Mouse (Mus musculus) CD4-positive helper T cell, adult 2 months (primary cell): ENCODE results near the gene Slc44a3.

Source experiments
- DNase-seq: peaks from one replicate; pipeline ENCODE4 v3.0.0-alpha.2; 2012; ENCODE audit warnings: low read depth, missing footprints, low spot score

Slc44a3 gene

GRCm38 (mm10) chr3:121500734-121501133, 31.5 kb downstream of the Slc44a3 start:
- DNase-seq = no peak

DNA sequence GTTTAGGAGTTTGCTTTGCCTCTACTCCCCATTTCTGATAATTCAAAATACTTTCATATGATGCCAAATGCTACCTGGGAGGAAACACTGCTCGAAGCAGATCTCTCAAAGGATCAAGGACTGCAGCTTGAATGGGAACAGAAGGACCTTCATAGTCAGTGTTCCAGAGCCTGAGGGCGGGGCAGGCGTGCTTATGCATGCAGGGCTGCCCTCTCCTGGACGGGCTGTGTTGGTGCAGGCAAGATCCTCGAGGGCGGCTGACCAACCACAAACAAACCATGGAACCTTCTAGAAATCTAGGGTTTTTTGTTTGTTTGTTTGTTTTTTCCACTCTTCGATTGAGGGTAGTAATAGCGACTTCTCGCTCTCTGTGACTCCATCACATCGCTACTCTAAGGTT, 32.0 kb downstream of the Slc44a3 start:
- peak; percentile 65 for DNase-seq

GRCm38 (mm10) chr3:121493997-121494421, 38.2 kb downstream of the Slc44a3 start:
- DNase-seq = peak; percentile 83

DNA sequence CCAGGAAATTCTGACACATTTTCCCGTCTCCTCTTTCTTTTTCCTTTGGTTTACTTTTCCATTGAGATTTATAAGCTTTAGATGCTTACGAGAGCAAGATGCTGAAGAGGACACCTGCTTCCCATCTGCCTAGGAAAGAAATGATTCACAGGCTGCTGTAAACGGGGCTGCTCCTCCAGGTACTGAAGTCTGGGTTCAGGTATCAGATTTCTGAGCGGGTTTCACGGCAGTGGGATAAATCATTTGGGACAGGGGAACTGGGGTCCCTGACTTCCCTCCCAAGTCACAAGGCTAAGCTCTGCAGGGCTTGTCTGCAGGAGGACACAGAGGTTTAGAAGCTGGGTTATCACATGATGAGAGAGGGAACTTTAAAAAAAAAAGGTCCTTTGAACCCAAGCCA, 40.2 kb downstream of the Slc44a3 start:
- no peak for DNase-seq

GRCm38 (mm10) chr3:121490941-121491340, 41.3 kb downstream of the Slc44a3 start:
- DNase-seq = no peak

DNA sequence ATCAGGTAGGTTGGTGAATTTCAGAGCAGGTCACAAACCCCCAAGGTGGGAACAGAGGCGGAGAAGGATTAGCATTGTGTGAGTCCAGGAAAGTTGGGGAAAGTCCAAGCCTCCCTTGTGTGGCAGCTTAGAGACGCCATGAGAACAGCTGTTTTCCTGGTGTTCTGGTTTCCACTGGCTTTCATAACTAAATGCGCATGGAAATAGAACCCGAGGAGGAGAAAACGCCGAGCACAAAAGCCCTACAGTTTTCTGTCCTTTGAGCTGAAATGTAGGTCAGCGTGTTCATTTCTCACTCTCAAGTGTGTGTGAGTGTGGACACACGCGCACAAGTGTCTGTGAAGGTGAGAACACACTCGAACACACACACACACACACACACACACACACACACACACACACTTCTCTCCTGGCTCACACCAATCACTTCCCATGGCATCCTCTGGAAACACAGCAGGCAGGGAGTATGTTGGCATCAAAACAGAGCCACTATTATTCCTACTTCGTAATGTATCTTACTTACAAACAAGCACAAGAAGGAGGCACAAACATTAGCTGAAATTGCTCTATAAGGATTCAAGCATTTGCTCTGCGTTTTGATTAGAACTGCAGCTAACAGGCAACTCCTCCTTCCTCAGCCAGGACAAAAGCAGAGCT, 42.6 kb downstream of the Slc44a3 start:
- no peak for DNase-seq

GRCm38 (mm10) chr3:121485201-121485600, 47.0 kb downstream of the Slc44a3 start:
- no peak for DNase-seq

- DNase-seq = no peak
These were observed 48.7 kb downstream of the Slc44a3 start for GRCm38 (mm10) chr3:121483266-121484161.

DNA sequence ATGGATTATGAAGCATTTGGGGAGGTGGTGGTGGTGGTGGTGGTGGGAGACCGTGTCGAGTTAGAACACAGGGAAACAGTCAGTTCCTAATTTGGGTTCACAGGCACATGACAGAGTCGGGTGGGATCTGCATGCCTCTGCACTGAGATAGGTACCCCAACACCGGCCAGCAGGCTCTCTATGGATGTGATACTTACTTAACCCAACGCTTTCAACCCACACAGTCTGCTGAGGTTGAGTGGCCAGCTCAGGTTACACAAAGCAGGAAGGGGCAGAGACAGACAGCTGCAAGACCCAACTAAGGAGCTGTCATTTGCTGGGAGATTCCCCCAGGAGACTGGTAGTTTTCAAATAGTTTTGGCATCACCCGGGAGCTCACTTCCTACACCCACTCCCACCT, 50.6 kb downstream of the Slc44a3 start:
- no peak for DNase-seq

GRCm38 (mm10) chr3:121480961-121481436, 51.2 kb downstream of the Slc44a3 start:
- DNase-seq = no peak

- no peak for DNase-seq
These were observed 51.9 kb downstream of the Slc44a3 start for GRCm38 (mm10) chr3:121480030-121480960.

- DNase-seq = no peak
These were observed 57.5 kb downstream of the Slc44a3 start for GRCm38 (mm10) chr3:121474738-121475137.

DNA sequence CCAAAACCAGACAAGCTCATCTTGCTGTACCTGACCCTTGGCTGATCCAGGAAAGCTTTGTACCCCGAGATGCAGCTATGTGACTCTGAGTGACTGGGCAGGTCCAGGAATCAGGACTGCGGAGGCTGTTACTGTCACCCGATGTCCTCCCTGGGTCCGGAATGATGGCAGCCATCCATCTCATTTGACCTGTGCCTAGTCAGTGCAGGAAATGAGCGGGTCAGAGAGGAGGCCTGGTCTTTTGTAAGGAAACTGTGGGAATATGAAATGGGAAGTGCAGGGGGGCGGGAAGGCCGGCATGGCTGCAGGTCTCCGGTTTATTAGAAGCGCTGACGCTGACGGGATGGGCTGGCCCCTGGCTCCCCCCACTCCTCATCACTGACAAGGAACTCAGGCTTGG, 60.5 kb downstream of the Slc44a3 start:
- no peak for DNase-seq

DNA sequence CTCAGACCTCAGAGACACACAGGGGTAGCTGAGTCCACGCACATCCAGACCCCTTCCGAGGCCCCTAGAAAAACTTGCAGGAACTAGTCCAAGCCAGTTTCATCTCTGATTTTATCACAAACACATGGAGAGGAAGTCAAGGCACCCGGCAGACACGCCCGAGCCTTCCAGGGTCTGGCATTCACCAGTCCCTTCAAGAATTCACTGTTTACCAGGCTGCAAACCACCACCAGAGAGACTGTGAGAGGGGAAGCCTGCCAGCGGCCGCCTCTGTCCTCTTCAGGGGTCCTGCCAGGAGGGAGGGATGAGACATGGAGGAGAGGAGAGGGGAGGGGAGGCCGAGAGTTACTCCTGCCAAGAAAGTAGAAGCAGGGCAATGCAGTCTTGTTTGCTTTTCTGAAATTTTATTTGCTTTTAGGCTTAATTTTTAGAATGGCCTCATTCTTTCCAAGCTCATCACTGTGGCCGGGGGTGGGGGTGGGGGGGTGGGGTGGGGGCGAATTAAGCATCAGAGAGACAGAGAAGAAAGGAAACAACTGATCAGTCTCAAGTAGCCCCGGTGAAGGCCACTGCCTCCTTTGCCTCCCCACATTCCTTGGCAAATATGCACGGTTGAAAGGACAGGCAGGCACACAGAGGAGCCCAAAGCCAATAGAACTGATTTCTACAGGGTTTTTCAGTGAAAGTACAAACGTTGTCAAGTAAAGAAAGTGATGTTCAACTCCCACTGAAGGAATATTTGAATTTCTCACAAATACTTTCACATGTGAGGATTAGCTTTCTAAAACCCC, 62.8 kb downstream of the Slc44a3 start:
- no peak for DNase-seq

GRCm38 (mm10) chr3:121468136-121468535, 64.1 kb downstream of the Slc44a3 start:
- DNase-seq = no peak

- DNase-seq = peak; percentile 32
These were observed 65.1 kb downstream of the Slc44a3 start for GRCm38 (mm10) chr3:121467094-121467552.

DNA sequence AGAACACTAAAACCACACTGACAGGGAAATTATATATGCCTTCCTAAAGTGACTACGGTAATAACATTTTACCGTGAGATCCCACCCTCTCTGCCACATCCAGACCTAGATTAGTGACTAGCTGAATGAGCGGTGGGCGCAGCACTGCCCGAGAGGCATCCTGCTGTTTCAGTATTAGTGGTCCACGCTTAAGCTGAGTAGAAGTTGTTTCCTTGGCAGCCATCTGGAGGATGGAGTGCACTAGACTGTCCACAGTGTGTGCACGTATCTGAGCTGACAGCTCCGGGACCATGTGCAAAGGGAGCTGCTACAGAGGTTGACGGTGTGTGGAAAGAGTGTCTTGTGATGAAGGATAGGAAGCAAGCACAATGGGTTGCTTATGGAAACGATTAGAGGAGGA, 66.4 kb downstream of the Slc44a3 start:
- no peak for DNase-seq

GRCm38 (mm10) chr3:121464733-121465305, 67.4 kb downstream of the Slc44a3 start:
- no peak for DNase-seq

DNA sequence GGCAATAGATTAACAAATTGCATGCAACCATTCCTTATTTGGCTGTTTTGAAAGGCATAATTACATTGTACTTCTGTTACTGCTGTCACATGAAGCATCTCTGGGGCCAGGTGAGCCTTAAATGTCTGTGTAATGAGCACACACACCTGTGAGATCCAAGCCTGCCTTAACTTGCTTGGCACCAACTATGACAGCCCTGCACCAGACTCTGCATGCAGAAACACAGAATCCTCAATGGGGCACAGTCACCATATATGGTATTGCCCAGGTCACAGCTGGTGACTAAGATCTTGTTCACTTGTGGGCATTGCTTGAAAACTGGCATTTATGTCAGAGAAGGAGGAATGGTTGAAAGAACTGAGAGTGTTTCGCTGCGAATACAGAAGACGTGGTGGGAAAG, 69.4 kb downstream of the Slc44a3 start:
- no peak for DNase-seq

- no peak for DNase-seq
These were observed 70.7 kb downstream of the Slc44a3 start for GRCm38 (mm10) chr3:121461477-121461876.
